Mouse (Mus musculus) hindlimb bud, embryonic 11.5 days (tissue): ENCODE results near the gene Prrg2.

Source experiments
- DNase-seq: peaks from one replicate; pipeline ENCODE4 v3.0.0-alpha.2; 2012; ENCODE audit warnings: low read depth, low spot score; ENCODE audit errors: extremely low spot score

The Prrg2 gene

DNA sequence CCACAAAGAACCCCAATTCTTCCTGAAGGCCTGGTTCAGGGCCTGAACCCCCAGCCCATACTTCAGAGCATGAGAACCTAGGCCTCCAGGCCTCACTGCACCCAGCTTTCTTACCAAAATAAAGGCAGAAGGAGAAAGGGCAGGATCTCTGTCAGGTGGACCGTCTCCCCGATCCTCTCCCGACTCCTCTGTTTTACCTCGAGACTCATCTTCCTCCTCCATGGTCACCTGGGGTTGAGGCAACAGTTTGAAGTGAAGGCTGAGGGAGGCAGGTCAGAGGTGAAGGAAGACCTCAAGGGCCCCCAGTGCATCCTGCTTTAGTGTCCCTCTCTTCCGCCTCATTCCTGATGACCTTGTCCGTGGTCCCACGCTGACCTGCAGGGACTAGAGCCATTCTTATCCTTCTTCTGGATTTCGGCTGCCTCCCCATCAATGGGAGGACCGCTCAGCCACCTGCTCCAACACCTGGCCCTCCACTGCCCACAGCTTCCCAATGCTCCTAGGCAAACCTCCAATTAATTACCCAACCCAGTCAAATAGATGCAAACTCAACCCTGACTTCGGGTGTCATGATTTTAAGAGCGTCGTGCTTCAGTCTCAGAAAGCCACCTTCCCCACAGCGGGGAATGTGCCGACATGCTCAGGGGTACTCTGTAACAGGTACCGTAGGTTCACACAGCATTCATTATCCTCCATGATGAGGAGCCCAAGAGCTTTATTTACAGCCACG, 48.9 kb downstream of the Prrg2 start:
- DNase-seq = no peak

DNA sequence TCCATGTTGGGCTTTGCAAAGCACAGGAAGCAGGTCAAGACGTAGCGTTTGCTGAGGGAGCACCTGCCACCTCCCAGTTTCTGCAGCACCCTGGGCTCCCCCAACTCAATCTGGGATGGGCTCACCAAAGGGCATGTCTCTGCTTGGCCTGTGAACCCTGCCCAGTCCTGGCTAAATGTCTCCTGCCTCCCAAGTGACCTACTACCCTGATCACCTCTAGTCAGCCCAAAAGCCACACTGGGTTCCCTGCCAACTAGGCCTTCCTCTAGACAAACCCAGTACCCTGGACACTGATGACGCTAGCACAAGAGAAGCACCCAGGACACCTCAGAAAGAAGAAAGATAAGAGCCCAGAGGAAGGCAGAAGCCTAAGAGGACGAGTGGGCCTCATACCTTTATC, 49.7 kb downstream of the Prrg2 start:
- DNase-seq = no peak

DNA sequence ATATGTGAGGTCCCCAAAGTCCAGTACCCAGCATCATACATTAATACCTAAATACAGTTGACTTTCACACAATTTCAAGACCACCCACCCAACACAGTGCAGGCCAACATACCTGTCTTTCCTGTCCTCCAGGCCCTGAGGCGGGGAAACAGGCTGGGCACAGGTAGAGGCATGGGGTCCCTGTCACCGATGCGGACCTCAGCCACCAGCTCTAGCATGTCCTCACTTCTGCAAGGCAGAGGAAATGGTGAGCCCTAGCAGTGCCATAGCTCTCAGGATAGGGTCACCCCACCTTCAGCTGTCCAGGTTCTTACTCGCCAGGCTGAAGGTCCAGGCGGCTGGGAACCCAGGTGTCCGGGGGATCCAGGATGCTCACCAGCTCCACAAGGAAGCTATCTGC, 50.5 kb downstream of the Prrg2 start:
- no peak for DNase-seq

DNA sequence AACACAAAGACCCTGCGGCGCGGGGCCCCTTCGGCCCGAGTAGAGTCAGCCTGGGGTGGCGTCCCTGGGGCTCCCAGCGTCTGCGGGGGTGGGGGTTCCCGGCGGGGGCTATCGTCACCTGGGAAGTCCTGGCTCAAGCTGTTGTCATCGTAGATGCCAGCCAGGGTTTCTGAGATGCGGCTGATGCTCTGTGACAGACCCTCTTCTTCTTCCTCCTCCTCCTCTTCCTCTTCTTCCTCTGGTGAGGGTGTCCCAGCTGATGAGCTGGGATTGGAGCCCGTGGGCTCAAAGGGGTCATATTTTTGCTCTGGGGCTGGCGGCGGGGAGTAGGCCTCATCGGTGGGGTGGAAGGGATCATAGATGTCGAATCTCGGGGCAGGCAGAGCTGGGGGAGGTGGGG, 54.1 kb downstream of the Prrg2 start:
- no peak for DNase-seq

DNA sequence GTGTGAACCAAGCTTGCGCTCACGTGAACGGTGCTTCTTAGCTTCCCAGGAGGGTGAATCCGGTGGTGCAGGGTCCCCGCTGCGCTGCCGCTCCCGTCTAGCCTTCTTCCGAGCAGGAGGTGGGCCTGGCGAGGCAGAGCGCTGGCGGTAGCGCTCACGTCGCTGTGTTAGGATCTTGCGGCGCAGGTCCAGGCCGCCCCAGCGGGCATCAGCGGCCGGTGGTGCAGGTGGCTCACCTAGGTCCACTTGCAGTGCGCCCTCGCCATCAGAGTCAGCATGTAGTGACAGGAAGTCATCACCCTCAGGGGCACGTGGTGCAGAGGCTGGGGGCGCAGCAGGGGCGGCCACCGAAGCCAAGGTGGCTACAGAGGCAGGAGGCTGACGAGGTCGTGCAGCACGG, 54.6 kb downstream of the Prrg2 start:
- DNase-seq = no peak

DNA sequence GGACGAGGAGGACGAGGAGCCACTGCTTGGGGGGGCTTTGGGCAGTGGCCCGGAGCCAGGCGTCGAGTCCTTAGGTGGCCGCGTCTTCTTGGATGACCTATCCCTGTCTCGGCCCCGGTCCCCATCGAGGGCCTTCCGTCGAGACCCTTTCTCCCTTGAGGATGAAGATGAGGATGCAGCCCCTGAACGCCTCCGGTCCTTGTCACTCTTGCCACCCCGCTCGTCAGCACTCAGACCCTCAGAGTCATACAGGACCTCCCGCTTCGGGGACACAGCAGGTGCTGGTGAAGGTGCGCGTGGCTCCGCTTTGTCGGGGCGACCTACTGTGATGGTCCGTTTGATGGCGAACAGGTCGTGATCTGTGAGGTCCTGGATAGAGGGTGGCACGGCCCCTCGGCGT, 55.3 kb downstream of the Prrg2 start:
- DNase-seq = no peak

DNA sequence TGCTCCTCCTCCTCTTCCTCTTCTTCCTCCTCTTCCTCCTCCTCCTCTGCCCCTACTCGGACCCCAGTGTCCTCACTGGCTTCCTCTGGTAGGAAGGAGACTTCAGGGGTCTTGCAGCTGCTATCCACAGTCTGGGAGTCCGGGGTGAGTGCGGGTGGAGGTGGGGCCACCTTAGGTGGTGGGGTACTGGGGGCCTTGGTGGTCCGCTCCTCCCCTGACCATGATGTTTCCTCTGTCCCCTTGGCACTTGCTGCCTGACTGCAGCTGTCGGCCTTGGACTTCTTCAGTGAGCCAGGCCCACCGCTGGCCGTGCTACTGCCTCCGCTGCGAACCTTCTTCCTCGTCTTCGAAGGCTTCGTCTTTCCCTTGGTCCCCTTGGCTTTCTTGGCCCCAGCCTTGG, 56.0 kb downstream of the Prrg2 start:
- no peak for DNase-seq

DNA sequence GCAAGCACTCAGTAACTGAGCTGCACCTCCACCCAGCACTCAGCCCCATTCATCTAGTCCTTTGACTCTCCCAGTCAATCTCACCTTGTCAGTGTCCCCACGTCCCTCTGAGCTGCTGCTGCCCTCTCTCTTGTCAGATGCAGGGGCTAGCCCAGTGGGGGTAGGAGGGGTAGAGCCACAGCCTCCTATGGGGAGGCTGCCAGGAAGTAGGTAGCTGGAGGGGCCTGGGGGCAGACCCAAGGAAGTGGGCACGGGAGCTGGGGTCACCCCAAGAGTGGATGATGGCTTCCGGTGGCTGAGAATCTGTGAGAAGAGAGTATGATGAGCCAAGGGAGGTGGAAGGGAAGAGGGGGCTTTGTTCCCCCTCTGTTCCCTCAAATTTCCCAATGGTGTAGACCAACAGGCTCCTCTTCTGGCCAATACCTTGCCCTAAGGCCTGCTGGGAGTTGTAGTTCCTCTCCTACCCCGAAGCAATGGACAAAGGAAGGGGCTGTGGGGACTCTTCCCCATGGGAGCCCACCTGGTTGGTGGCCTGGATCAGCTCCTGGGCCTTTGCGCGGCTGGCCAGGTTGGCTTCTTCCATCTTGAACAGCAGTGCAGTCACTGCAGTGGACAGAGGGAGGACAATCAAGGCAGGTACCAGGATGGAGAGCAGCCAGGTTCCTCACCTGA, 57.0 kb downstream of the Prrg2 start:
- no peak for DNase-seq

DNA sequence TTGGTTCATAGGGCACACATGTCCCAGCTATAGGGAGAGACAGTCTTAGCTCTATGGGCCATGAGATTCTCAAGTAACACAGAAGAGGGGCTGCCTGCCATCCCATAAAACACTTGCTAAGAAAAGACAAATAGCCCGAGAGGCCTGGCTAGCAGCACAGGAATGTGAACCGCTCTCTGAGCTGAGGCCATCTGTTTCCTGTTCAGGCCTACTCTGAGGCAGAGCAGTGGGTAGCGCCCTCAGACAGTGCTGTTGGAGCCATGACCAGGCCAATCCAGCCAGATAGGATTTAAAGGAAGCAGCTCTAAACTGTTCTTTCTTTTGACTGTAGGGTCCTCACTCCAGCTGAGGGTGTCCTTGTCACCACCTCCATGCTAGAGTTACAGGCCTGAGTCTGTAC, 57.9 kb downstream of the Prrg2 start:
- no peak for DNase-seq
